ENCODE assay signal across 11 mouse cellular contexts in the genomic region with DNA sequence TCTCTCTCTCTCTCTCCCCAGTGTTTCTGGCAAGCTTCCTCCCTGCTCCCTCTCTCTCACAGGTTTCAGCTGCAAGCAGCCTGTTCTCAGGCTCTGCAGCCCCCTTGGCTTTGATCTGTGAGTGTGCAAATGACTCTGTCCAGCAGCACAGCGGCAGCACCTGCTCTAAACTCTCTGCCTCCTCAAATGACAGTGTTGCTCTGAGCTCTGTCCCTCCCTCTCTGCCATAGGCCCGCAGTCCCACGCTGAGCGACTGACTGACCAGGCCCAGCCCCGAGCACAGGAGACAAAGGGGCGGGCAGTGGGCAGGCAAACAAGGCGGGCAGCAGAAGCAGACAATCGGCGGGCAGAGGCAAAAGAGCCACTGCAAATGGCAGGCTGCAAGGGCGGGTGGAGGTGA. TPM values are rescaled to one million over a fixed set of nuclear protein-coding genes. Genes with fewer than 3 reads are reported as not detected.
DNase-seq lines count a peak whose midpoint lies in the region; ATAC-seq lines count a peak whose summit lies in the region.
"Had no signal": no experiment of that assay in that cellular context is flagged by ENCODE, and none has a peak within 500 bp of the region (broad histone marks: within the 10 kb centered on the region; RNA-seq: fewer than 3 reads in every experiment).

No protein-coding gene starts in this region.

- no peaks in the 10 kb centered on the region for H3K4me1 ChIP-seq in midbrain, embryonic 12.5 days
- H3K4me1 ChIP-seq: heart, embryonic 13.5 days; lung, embryonic 15.5 days had no signal

- H3K36me3 ChIP-seq in midbrain, embryonic 12.5 days, result no peaks in the 10 kb centered on the region
- H3K36me3 ChIP-seq: heart, embryonic 13.5 days; lung, embryonic 15.5 days had no signal

- peak overlapping the region; percentile 18; the same call in 1 of the 2 replicates for H3K4me2 ChIP-seq in midbrain, embryonic 12.5 days (replicated peaks)
- H3K4me2 ChIP-seq: heart, embryonic 13.5 days; lung, embryonic 15.5 days had no signal

- DNase-seq in adrenal gland, postnatal 25 days, result peak; percentile 1
- DNase-seq in adrenal gland, postnatal 14 days, result no peak
- DNase-seq in retina, postnatal 1 day, result peak; percentile 2
- no peak for DNase-seq in retina, embryonic 14.5 days (ENCODE audit: low spot score)
- no peak for DNase-seq in cerebellum, adult 9-11 months
- no peak for DNase-seq in adipocyte (ENCODE audit: low spot score)
- no peak for DNase-seq in heart, adult 18-20 months

- no peaks in the 10 kb centered on the region for H3K27me3 ChIP-seq in midbrain, embryonic 12.5 days
- H3K27me3 ChIP-seq: heart, embryonic 13.5 days; lung, embryonic 15.5 days had no signal

- no peak overlapping the region for H3K4me3 ChIP-seq in midbrain, embryonic 12.5 days
- H3K4me3 ChIP-seq: heart, embryonic 13.5 days; lung, embryonic 15.5 days had no signal

- 16% methylated on average over 10 of the region's 10 CpGs for WGBS in midbrain, embryonic 12.5 days

- peaks cover 4% of the 10 kb centered on the region; the same call in 1 of the 2 replicates for H3K9me3 ChIP-seq in midbrain, embryonic 12.5 days
- H3K9me3 ChIP-seq: lung, embryonic 15.5 days had no signal

- H3K27ac ChIP-seq in midbrain, embryonic 12.5 days (replicated peaks), result no peak overlapping the region
- H3K27ac ChIP-seq: heart, embryonic 13.5 days; lung, embryonic 15.5 days had no signal

- peak; percentile 38; the same call in 1 of the 2 replicates for ATAC-seq in midbrain, embryonic 12.5 days (ENCODE audit: low FRiP score, low read depth)

- no peak overlapping the region for H3K9ac ChIP-seq in midbrain, embryonic 12.5 days (replicated peaks)
- H3K9ac ChIP-seq: heart, embryonic 13.5 days; lung, embryonic 15.5 days had no signal

RNA-seq across cellular contexts. Expression of gene Vmn2r57, which starts 3.4 kb away (rescaled TPM):
- 0.19 and 0.39 TPM in 2 replicates for total RNA-seq in adrenal gland, postnatal 25 days (2021)
- 0.07 and 0.19 TPM in 2 replicates for total RNA-seq in adrenal gland, postnatal 14 days (2021)
- 0.11 and 0.38 TPM in 2 replicates for polyA plus RNA-seq in midbrain, embryonic 12.5 days (2016; fragmentation: Nextera tagmentation; extraction: Ambion mirVana)
- total RNA-seq in heart, adult 18-20 months (2021), result under 1 TPM; 0.17 to 0.26 TPM

RNA-seq across cellular contexts. Expression of gene Gm20449, which starts 47.4 kb away (rescaled TPM):
- total RNA-seq in adrenal gland, postnatal 25 days (2021), result 0.12 and 0.38 TPM in 2 replicates
- not detected in 2 replicates for total RNA-seq in adrenal gland, postnatal 14 days (2021)
- 0.10 and 0.13 TPM in 2 replicates for polyA plus RNA-seq in midbrain, embryonic 12.5 days (2016; fragmentation: Nextera tagmentation; extraction: Ambion mirVana)
- under 1 TPM in 1 of 2 experiments, not detected in 1; 0.10 TPM for total RNA-seq in heart, adult 18-20 months (2021)
- polyA plus RNA-seq: large intestine, adult 2 months; lung, embryonic 15.5 days had no signal

RNA-seq across cellular contexts. Expression of gene AW146154, which starts 47.8 kb away (rescaled TPM):
- total RNA-seq in adrenal gland, postnatal 25 days (2021), result 13.1 and 14.4 TPM in 2 replicates
- 8.8 and 10.4 TPM in 2 replicates for total RNA-seq in adrenal gland, postnatal 14 days (2021)
- polyA plus RNA-seq in midbrain, embryonic 12.5 days (2016; fragmentation: Nextera tagmentation; extraction: Ambion mirVana), result 7.6 and 8.1 TPM in 2 replicates
- total RNA-seq in heart, adult 18-20 months (2021), result 1 to 10 TPM; 3.8 to 5.1 TPM

RNA-seq across cellular contexts. Expression of gene AI987944, which starts 58.7 kb away (rescaled TPM):
- total RNA-seq in adrenal gland, postnatal 25 days (2021), result 14.5 and 16.8 TPM in 2 replicates
- total RNA-seq in adrenal gland, postnatal 14 days (2021), result 10.6 and 14.2 TPM in 2 replicates
- polyA plus RNA-seq in midbrain, embryonic 12.5 days (2016; fragmentation: Nextera tagmentation; extraction: Ambion mirVana), result 8.5 and 9.2 TPM in 2 replicates
- 10 to 100 TPM; 10.5 to 12.0 TPM for total RNA-seq in heart, adult 18-20 months (2021)

Comparison
In these comparisons a context has a peak if more than half of its experiments do, and no peak if none do; other contexts are left out.
1. DNase-seq: peak in adrenal gland, postnatal 25 days (single experiment) and retina, postnatal 1 day (single experiment); none in adrenal gland, postnatal 14 days (single experiment), retina, embryonic 14.5 days (single experiment), cerebellum, adult 9-11 months (single experiment), adipocyte (single experiment) and heart, adult 18-20 months (0 of 2).